Mouse (Mus musculus) forebrain, embryonic 10.5 days (tissue): Measurements from ENCODE around the gene Cnih3. TPM values are rescaled to one million over a fixed set of nuclear protein-coding genes. Genes with fewer than 3 reads are reported as not detected.

Experiments used
- DNase-seq: peaks from one replicate; pipeline ENCODE4 v3.0.0-alpha.2; 2017; ENCODE audit warnings: low spot score; ENCODE audit errors: extremely low spot score
- H3K27ac ChIP-seq: fragments of 300-500 bp; sonication (generic); 2 replicates; pipeline ENCODE4 v1.5.1; 2016; ENCODE audit warnings: mild to moderate bottlenecking
- H3K27me3 ChIP-seq: fragments of 300-500 bp; sonication (generic); 2 replicates; pipeline ENCODE4 v1.6.1; 2016; ENCODE audit warnings: mild to moderate bottlenecking; ENCODE audit not compliant: poor library complexity, severe bottlenecking
- H3K36me3 ChIP-seq: fragments of 300-500 bp; sonication (generic); replicated peaks from 2 replicates; pipeline ENCODE4 v1.6.1; 2016; ENCODE audit warnings: mild to moderate bottlenecking, moderate library complexity
- H3K4me1 ChIP-seq: fragments of 300-500 bp; sonication (generic); 2 replicates; pipeline ENCODE4 v1.6.1; 2016
- H3K4me3 ChIP-seq: fragments of 300-500 bp; sonication (generic); 2 replicates; pipeline ENCODE4 v1.5.1; 2016; ENCODE audit warnings: mild to moderate bottlenecking, moderate library complexity
- H3K9me3 ChIP-seq: fragments of 300-500 bp; sonication (generic); 2 replicates; pipeline ENCODE4 v1.6.1; 2016; ENCODE audit warnings: mild to moderate bottlenecking, moderate library complexity
- WGBS: fragments of 180-500 bp; shearing (Covaris S2); methylation state at CpG from one replicate; pipeline ENCODE4 v1.1.7; 2016; 5-methylcytosine and 5-hydroxymethylcytosine counted together
- polyA plus RNA-seq: library from polyadenylated mRNA; unstranded; fragments of >200 nt; fragmentation: Nextera tagmentation; extraction: Ambion mirVana; gene quantifications from 2 replicates; pipeline ENCODE4 v1.2.1, GENCODE M21; 2016

The Cnih3 gene
- polyA plus RNA-seq, 1 experiment from 2014 or later, result 1.3 TPM

DNA sequence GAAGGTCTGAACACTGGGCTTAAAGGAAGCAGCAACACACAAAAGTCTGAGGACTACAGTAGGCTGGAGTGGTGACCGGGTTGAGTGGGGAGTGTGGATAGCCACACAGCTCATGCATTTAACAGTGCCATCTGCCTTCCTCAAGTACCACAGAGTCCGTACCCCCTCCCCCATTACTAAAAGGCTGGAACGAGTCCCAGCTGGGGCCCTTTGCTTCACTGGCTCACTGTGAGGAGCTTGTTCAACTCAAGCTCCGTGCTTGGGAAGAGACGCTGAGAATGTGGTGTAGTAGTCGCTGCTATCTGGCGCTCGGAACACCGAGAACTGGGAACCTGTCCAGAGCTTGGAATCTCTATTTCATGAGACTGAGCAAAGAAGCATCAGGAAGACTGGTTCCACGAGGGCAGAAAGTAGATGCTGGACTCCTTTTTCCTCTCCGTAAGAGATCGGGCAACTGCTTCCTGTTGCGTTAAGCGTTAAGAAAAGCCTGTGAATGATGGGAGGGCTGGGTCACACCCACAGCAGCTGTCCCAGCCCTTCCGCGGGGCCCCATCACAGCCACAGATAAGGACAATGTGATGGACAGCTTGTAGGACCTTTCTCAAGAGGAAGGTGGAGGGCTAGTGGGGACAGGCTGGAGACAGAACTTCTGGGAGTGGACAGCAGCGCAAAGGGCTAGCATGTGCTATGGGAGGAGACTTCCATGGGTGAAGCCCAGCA, 114.3 kb downstream of the Cnih3 start:
- Histone ChIP-seq H3K36me3 (no peaks in the 10 kb centered on the region), H3K4me3 (no peak overlapping the region), H3K27ac (no peak overlapping the region), H3K4me1 (peaks cover 13% of the 10 kb centered on the region), H3K27me3 (no peaks in the 10 kb centered on the region; the same call in 1 of the 2 replicates), H3K9me3 (peaks cover 12% of the 10 kb centered on the region)
- WGBS, result 87% methylated on average over 17 of the region's 17 CpGs
- DNase-seq, result no peak

DNA sequence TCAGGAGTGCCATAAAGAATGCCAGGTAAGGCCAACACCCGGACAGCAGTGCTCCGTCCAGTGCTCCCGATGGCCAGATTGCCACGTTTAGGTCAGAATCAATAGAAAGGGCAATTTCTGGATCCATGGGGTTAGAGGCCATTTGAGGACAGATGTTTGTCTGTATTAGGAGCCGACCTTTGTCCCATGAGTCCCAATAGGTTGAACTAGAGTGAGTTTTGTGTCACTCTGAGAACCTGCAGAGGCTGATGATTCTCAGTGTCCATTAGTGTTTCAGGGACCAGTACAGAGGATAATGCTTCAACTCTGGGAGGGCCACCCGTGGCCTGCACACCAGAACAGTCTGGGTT, 114.9 kb downstream of the Cnih3 start:
- Histone ChIP-seq H3K9me3 (peaks cover 16% of the 10 kb centered on the region), H3K27me3 (no peaks in the 10 kb centered on the region; the same call in 1 of the 2 replicates), H3K4me3 (no peak overlapping the region), H3K36me3 (no peaks in the 10 kb centered on the region), H3K4me1 (peaks cover 12% of the 10 kb centered on the region), H3K27ac (no peak overlapping the region)
- WGBS, result 87% methylated on average over 6 of the region's 6 CpGs
- no peak for DNase-seq

DNA sequence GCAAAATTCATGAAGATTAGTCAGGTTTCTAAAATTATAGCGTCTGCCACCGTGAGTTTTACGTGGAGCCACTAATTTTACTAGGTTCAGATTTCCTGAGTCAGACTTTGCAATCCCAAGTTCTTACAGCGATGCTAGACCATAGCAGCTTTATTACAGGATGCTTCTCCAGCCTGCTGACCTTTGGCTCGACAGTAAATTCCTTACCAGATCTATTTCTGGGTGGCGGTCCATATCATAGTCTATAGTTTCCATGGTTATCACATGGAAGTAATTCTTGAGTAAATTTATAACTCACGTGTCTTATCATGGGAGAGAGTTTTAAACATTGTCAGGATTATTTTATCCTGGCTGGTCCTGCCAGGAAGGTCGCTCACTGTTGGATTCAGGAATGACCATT, 117.0 kb downstream of the Cnih3 start:
- WGBS, result 89% methylated on average over 8 of the region's 8 CpGs
- no peaks in the 10 kb centered on the region for H3K36me3 ChIP-seq
- DNase-seq, result no peak
- H3K9me3 ChIP-seq, result peaks cover 16% of the 10 kb centered on the region
- H3K27ac ChIP-seq, result no peak overlapping the region
- peaks cover 3% of the 10 kb centered on the region; the same call in 1 of the 2 replicates for H3K4me1 ChIP-seq
- no peaks in the 10 kb centered on the region; the same call in 1 of the 2 replicates for H3K27me3 ChIP-seq
- H3K4me3 ChIP-seq, result no peak overlapping the region

DNA sequence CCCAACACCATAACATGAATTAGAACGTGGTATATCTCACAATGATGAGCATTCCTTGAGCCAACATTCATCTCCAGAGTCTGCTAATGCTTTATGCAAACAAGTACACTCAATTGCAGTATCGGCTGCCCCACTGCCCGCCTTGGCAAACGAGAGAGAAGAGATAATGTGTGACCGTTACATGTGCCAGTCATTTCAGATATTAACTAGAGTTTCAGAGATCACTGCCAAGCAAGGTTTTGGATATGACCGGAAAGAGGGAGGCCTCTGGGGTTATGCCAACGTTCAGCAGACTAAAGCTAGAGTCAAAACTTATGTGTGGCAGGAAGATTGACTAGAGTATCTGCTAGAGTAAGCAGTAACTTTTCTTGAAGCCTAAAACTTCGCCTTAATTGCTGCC, 123.7 kb downstream of the Cnih3 start:
- H3K27me3 ChIP-seq, result no peaks in the 10 kb centered on the region
- no peaks in the 10 kb centered on the region for H3K4me1 ChIP-seq
- H3K36me3 ChIP-seq, result no peaks in the 10 kb centered on the region
- 86% methylated on average over 8 of the region's 8 CpGs for WGBS
- no peak overlapping the region for H3K4me3 ChIP-seq
- no peak for DNase-seq
- no peak overlapping the region for H3K27ac ChIP-seq
- H3K9me3 ChIP-seq, result peaks cover 10% of the 10 kb centered on the region

DNA sequence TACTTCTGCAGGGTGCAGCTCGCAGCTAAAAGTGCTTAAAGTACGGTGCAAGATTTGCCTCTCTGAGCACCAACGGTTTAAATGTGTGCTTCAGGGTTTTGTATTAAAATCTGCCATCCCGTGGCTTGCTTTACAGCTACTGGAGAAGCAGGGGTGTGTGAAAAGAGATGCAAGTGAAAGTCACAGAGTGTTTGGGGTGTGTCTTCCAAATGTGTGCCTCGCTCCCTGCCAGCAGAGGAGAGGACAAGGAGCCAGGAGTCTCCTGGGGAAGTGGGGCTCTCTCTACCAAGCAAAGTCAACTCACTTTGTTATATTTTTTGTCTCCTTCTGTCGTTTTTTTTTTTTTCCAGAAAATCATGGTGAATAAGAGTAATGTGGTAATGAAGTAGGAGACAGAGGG, 124.1 kb downstream of the Cnih3 start:
- Histone ChIP-seq H3K4me3 (no peak overlapping the region), H3K9me3 (peaks cover 6% of the 10 kb centered on the region), H3K4me1 (no peaks in the 10 kb centered on the region), H3K27ac (no peak overlapping the region), H3K27me3 (no peaks in the 10 kb centered on the region), H3K36me3 (no peaks in the 10 kb centered on the region)
- 85% methylated on average over 6 of the region's 6 CpGs for WGBS
- DNase-seq, result no peak

DNA sequence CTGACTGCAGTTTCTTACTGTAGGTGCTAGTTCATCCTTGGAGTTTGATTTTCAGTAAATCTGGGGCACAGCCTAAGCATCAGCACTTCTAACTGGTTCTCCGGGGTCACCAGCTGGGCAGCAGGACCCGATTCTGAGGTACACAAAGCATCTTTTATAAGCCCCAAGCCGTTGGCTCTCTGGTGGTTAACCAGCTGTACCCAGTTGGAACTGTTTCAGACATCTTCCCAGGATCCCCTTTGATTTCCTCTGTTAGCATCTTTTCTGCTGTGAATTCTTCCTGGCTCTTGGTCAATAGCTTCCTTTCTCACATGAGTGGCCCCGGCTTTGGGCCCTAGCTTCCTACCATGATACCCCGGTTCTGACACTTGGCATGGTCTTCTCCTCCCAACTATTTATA, 132.3 kb downstream of the Cnih3 start:
- 87% methylated on average over 5 of the region's 5 CpGs for WGBS
- DNase-seq, result no peak
- Histone ChIP-seq H3K4me1 (no peaks in the 10 kb centered on the region), H3K9me3 (no peaks in the 10 kb centered on the region), H3K36me3 (no peaks in the 10 kb centered on the region), H3K4me3 (no peak overlapping the region), H3K27ac (no peak overlapping the region), H3K27me3 (no peaks in the 10 kb centered on the region)

DNA sequence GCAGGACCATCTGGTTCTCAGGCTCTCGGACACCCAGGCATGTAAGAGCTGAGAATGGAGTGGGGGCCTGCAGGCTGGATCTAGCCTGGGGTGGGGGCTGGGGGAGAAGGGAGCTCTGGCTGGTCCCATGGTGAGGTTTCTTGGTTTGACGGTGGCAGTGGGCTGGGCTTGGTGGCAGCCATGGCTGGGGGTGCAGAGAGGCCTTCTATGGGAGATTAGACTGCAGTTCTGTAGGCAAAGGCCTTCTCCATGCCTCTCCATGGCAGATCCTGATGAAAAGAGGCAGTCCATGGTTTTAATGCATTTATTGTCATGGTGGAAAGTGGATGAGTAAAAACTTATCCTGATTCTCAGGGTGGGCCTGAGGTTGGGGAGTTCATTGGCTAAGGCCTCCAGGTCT, 151.0 kb downstream of the Cnih3 start:
- Histone ChIP-seq H3K4me1 (no peaks in the 10 kb centered on the region), H3K27ac (no peak overlapping the region), H3K27me3 (no peaks in the 10 kb centered on the region), H3K4me3 (no peak overlapping the region), H3K9me3 (no peaks in the 10 kb centered on the region), H3K36me3 (no peaks in the 10 kb centered on the region)
- WGBS, result 89% methylated on average over 2 of the region's 2 CpGs
- DNase-seq, result no peak

DNA sequence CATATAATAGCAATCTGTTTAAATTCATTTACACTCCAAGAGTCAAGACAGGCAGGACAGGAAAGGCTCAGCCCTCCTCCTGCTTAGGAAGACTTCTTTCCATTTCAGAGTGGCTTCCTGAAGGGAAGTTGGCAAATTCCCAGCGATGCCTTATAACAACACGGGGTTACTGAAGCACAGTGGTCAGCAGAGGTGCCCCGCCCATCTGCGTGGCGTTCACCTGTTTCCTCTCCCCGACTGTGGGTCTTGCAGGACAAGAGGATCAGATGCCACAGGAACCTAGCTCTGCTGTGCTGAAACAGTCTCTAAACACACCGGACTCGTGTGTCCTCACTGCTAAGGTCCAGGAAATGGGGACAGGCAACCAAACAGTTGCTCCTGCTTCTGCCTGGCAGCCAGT, 152.9 kb downstream of the Cnih3 start:
- Histone ChIP-seq H3K4me3 (no peak overlapping the region), H3K9me3 (no peaks in the 10 kb centered on the region), H3K4me1 (no peaks in the 10 kb centered on the region; the same call in 1 of the 2 replicates), H3K27me3 (no peaks in the 10 kb centered on the region), H3K36me3 (no peaks in the 10 kb centered on the region), H3K27ac (no peak overlapping the region)
- 71% methylated on average over 8 of the region's 8 CpGs for WGBS
- no peak for DNase-seq

Other genes starting within 250 kb of the Cnih3 start
- gene Nvl, start 208.4 kb upstream of the Cnih3 start, polyA plus RNA-seq, result 45.8 and 50.7 TPM in 2 replicates
- gene Cnih4, start 207.9 kb upstream of the Cnih3 start, polyA plus RNA-seq, result 113 and 127 TPM in 2 replicates
- 26.3 and 28.1 TPM in 2 replicates for gene Wdr26, start 140.6 kb upstream of the Cnih3 start, polyA plus RNA-seq
- 0.09 TPM in 1 of 2 replicates, not detected in the other for gene Ccdc121, start 158.8 kb downstream of the Cnih3 start, polyA plus RNA-seq
- 2.0 and 2.3 TPM in 2 replicates for gene Dnah14, start 223.9 kb downstream of the Cnih3 start, polyA plus RNA-seq